Mouse (Mus musculus) adipocyte (in vitro differentiated cells): Measurements from ENCODE around the gene Zfhx2.

Experiments used
- DNase-seq: peaks from one replicate; pipeline ENCODE4 v3.0.0-alpha.2; 2016; ENCODE audit warnings: low spot score

Gene Zfhx2

GRCm38 (mm10) chr14:55078366-55078989 lies 13.6 kb downstream of the Zfhx2 start:
- no peak for DNase-seq

DNA sequence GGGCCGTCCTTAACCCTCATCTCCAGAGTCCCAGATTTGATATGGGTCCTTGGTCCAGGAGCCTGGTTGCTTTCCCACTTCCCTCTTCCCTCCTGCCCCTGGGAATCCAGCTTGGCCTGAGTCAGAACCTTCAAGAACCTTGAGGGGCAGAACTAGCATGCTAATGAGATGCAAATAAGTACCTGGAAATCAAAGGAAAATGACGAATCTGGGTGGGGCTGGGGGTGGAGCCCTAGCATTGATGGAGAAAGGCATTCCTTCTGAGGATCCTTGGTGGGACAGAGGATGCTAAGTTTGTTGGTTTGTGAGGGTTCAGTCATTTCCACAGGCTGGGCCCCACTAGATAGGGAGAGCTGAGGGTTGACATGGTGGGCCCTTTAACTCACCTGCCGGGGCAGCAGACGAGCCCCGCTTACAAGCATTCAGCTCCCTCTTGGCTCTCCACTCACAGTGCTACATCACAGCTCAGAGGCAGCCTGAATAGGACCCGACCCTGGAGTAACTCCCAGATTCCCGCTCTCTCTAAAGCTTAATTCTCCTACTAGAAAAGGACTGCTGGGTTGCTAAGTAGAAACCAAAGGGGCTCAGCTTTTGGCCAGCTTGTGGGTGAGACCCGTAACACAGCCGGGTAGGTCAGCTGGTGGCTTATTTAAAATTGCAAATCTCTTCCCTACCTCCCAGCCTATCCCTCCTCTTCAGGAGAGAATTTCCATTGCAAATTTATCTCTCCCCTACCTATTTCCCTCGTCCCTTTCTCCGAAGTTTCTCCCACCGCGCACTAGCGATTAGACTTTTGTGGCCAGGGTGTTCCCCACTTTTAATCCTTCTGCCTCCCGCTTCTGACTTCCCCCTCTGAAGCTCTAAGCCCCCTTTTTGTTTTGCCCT lies 14.4 kb downstream of the Zfhx2 start:
- no peak for DNase-seq

- no peak for DNase-seq
Measured at GRCm38 (mm10) chr14:55076956-55077355, 15.2 kb downstream of the Zfhx2 start.

- no peak for DNase-seq
Measured at GRCm38 (mm10) chr14:55076224-55076623, 15.9 kb downstream of the Zfhx2 start.

- DNase-seq, result no peak
Measured at GRCm38 (mm10) chr14:55074416-55074815, 17.7 kb downstream of the Zfhx2 start.

- no peak for DNase-seq
Measured at GRCm38 (mm10) chr14:55071756-55072155, 20.4 kb downstream of the Zfhx2 start.

DNA sequence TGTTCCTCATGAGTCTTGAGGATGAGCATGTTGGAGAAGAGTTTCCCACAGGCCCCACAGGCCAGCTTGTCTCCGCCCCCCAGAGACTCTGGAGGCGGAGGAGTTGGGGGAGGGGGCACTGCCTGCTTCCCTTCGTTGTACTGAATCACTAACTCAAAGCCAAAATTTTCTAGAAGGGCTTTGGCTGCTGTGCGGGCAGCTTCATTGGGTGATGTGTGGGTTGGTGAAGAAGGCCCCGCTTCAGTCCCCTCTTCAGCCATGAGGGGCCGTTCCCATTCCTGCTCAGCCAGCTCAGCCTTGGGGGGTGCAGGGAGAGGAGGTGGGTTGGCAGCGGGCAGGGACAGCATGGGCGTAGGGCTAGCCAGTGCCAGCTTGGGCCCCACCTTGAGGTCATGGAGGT lies 26.1 kb downstream of the Zfhx2 start:
- DNase-seq, result no peak

DNA sequence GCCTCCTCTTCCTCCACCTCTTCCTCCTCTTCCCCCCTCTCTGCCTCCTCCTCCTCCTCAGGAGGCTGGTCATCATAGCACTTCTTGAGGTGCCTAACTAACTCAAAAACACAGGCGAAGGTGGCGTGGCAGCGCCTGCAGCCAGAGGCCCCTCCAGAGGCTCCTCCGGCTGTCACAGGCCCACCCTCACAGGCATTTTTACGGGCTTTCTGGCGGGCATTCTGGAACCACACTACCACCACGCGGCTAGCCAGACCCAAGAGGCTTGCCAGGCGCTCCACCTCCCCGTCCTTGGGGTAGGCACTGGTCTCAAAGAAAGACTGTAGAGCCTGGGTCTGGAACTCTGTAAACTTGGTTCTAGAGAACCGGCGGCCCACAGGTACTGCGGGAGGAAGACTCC lies 26.7 kb downstream of the Zfhx2 start:
- DNase-seq, result no peak

DNA sequence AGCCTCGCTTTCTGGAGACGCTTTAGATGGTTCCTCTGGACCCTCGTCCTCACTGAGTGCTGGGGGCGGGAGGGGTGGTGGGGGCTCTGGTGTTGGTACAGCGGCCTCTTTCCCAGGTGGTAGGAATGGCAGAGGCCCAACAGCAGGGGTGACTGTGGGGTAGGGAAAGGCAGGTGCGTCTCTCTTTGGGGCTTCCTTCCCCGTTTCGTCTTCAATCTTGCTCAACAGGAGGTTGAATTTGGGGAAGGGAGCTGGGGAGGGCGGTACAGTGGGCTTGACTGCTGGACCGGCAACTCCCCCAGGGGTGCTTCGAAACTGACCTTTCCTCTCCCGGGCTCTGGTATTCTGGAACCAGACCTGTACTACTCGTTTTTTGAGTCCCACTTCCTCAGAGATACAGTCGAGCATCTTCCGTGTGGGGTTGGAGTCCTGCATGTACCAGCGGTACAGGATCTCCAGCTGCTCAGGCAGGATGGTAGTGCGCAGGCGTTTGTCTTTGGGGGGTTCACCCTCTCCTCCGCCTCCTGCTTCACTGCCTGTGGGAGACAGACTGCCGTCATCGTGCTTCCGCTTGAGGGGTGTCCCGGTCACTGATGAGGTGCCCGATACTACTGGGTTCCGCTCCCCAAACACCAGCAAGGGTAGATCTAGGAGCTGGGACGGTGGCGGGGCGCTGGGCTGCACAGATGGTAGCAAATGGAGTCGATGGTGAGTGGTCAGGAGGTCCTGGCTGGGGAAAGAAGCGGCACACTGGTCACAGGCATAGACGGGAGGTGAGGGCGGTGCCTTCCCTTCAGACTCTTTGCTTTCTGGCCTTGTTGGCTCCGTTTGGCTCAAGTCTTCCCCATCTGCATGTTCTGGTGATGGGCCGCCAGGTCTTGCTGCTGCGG lies 27.4 kb downstream of the Zfhx2 start:
- no peak for DNase-seq

DNA sequence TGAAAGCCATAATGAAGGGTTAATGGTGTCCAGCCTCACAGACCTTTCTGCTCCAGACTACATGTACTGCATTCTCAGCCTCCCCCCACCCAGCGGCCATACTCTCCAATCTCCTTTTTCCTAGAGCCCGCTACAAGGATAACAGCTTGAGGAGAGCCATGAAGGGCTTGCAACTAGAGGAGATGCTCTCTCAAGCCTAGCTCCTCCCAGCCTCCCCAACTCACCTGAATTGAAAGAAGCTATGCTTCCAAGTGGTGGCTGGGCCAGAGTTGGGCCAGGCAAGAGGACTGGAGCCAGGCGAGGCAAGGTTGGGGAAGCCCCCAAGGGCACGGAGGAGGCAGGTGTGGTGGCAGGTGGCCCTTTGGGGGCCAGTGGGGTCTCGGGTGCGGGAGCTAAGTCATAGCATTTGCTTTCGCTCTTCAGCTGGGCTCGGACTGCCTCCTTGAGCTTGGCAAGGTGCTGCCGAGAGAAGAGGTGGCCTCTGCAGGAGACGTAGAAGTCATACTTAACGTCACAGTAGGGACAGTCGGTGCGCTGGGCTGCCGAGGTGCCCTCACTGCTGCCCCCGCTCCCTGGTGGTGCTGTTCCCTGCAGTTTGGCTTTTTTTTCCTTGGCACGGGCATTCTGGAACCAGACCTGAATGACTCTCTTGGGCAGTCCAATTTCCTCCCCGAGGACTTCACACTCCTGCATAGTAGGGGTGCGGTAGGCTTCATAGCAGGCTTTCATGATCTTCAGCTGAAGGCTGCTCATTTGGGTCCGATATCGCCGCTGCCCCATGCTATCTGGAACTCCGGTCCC lies 28.3 kb downstream of the Zfhx2 start:
- DNase-seq, result no peak

GRCm38 (mm10) chr14:55063117-55063516 lies 29.0 kb downstream of the Zfhx2 start:
- no peak for DNase-seq

DNA sequence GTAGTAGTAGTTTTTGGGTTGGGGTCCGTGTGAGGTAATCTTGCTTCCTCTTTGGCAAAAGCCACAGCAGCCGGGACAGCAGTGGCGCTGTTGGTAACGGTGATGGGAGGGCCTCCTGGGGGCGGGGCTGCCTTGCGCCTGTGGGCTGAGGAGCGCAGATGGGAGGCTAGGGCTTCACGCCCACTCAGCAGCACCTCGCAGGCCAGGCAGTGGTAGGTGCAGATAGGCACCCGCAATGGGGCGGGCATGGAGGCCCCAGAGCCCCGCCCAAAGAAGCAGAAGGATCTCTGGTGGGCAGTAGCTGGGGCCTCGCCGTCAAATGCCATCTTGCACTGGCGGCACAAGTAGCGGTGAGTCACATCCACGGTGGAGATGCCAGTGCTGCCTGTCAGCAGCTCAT lies 29.5 kb downstream of the Zfhx2 start:
- no peak for DNase-seq

DNA sequence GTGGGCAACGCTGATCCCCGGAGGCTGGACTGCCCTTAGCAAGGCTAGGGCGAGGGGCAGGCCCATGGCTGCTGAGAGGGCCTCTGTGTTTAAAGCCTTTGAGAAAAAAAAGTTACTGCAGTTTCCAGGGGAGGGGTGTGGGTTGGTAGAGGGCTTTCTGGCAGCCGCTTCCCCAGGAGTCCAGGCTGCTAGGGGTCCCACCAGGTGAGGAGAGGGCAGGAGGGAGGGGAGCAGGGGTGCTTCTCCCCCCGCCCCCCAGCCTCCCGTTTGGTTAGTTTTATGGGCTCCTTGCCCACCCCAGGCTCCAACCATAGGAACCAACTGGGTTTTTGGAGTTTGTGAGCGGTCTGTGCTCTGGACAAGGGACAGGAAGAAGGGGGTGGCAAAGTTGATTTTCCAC lies 30.3 kb downstream of the Zfhx2 start:
- no peak for DNase-seq

DNA sequence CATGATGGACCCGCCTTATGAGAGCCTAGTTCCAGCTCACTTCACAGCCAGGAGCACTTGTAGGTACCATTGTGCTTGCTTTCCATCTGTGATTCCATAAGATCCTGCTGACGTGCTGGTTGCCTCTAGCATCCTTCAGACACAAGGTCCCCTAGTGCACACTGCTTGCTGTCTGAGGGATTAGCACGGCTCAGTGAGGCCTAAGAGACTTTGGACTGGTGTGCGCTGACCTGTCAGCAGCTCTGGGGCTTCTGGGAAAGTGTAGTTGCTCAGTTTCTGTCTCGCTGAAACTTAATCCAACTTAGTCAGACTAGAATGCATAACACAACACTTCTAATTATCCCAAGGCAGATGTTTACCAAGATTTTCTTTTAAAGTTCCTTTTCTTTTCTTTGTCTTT lies 32.2 kb downstream of the Zfhx2 start:
- no peak for DNase-seq

GRCm38 (mm10) chr14:55059009-55059408 lies 33.1 kb downstream of the Zfhx2 start:
- no peak for DNase-seq

DNA sequence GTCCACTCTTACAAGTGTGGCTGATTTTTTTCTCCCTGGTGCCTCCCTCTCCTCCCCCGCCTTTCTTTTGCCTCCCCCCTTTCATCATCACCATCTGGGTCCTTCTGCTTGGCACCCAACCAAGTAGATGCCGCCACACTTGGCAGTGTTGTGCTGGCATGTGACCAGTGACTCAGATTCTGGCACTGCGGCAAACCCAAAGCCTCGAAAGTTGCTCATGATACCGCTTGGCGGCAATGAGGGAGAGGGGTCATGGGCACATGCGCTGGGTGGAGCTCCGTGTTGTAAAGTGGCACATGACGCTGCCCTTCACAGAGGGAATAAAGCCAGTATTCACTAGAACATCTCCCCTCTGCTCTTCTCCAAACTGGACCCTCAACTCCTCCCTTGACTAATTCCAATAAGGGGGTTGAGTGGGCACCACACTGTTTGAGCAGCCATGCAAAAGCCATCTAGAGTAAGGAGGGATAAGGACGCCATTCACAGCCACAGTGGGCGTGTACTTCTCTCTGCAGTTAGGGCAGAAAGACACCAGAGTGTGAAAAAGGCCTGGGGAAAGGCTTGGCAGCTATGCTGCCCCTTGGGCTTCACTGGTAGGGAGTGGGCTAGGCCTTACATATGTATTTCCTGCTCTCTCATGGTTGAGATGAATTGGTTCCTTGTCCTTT lies 36.8 kb downstream of the Zfhx2 start:
- DNase-seq, result no peak

DNA sequence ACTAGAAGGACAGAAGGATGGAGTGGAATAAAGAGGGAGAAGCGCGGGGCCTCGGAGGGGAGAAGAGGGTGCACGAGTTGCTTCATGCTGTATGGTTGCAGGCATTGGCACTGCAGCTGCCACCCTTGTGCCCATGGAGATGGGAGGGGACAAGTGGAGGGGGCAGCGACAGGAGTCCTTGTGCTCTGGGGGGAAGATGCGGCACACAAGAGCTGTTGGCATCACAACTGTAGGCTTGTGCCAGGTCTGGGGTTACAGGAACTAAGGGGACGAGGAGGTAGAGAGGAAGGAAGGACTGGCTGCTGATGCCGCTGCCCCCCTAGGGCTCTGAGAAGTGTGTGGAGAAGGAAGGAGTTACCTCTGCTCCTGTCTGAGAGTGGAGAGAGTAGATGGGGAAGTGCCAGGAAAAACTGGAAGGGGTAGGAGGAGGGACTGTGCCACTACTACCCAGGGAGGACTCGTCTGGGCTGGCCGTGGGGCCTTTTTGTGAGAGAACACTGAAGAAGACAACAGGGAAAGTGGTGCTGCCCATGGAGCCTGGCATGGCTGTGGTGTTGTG lies 37.9 kb downstream of the Zfhx2 start:
- no peak for DNase-seq

DNA sequence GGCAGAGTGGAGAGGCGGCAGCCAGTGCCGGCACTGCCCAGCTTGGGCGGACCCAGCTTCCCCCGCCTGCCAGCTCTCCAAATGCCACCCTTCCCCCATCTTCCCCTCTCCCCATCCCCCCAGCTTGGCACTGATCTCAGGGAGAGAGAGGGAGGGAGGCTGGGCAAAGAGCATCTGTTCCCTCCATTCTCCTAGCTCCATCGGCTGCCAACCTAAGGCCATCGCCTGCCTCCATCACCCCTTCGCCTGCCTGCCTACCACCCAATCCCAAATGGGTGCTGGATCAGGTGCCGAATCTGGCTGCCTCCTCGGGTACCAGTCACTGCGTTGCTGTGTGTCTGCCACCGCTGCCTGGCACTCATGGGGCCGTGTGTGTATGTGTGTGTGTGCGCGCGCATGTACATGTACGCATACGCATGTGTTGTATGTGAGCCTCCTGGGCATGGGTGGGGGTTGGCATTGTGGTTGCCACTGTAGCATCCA lies 38.4 kb downstream of the Zfhx2 start:
- DNase-seq, result no peak

DNA sequence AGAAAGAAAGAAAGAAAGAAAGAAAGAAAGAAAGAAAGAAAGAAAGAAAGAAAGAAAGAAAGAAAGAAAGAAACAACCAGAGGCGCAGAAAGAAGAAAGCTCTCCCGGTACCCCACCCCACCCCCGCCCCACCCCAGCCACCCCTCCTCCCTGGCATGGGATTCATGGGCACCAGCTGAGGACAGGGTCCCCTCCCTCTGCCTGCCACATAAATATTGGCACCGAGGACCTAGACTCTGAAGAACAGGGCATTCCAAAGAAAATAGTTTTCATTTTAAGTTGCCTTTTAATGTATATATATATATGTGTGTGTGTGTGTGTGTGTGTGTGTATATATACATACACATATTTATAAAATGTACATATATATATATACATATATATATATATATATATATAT lies 39.1 kb downstream of the Zfhx2 start:
- DNase-seq, result no peak

DNA sequence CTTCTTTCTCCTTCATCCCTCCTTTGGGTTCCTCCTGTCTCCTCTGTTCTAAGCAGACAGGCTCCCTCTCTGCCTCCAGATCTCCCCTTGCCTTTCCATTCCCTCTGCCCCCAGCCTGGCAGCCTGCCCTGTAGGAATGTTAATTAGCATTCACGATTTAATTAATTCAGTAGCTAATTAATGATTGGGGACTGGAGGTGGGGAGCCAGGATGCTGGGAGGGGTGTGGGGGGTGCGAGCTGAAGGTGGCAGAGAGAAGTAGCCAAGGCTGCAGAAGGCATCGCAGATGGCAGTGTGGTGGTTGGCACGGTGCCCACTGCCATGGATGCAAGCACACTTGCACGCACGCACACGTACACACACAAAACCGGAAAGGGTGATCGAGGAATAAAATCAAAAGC lies 39.6 kb downstream of the Zfhx2 start:
- no peak for DNase-seq
